Mouse (Mus musculus): ENCODE measurements around the gene Nox3. TPM values are rescaled to one million over a fixed set of nuclear protein-coding genes. Genes with fewer than 3 reads are reported as not detected.

The Nox3 gene
- not detected in 2 replicates for total RNA-seq (2014; rRNA removed)
- not detected in 2 replicates for polyA plus RNA-seq (2015; fragmentation: Nextera tagmentation; extraction: Ambion mirVana)

- no peak for ATAC-seq
- DNase-seq (ENCODE audit: low spot score) = no peak
- no peak within 1 kb of the TSS for H3K4me2 ChIP-seq (ENCODE audit: low read depth, low read length)
- WGBS = 89% methylated on average over 9 of the region's 9 CpGs
- no peaks in the 10 kb centered on the region for H3K9me3 ChIP-seq (ENCODE audit: low read length)
- H3K4me1 ChIP-seq (ENCODE audit: insufficient read depth, low read length) = no peaks in the 10 kb centered on the region
- H3K27me3 ChIP-seq (ENCODE audit: insufficient read depth, low read length) = no peaks in the 10 kb centered on the region
- no peak within 1 kb of the TSS for H3K4me3 ChIP-seq (ENCODE audit: low read length)
- no peaks in the 10 kb centered on the region for H3K36me3 ChIP-seq (ENCODE audit: insufficient read depth, low read length)
- no peak within 1 kb of the TSS for H3K9ac ChIP-seq (replicated peaks; ENCODE audit: low read length)
- TF ChIP-seq CTCF (IDR thresholded peaks at IDR 0.05; ENCODE audit: low read depth) = no peak
- H3K27ac ChIP-seq = no peak within 1 kb of the TSS
Measured at GRCm38 (mm10) chr17:3696161-3696560, at the start of gene Nox3. Gene Nox3 (minus strand): TSS chr17:3696261.

GRCm38 (mm10) chr17:3744402-3744801, 48.3 kb upstream of the Nox3 start:
- no peaks in the 10 kb centered on the region for H3K4me1 ChIP-seq (ENCODE audit: insufficient read depth, low read length)
- no peak overlapping the region for H3K9ac ChIP-seq (replicated peaks; ENCODE audit: low read length)
- H3K36me3 ChIP-seq (ENCODE audit: insufficient read depth, low read length) = no peaks in the 10 kb centered on the region
- no peaks in the 10 kb centered on the region for H3K9me3 ChIP-seq (ENCODE audit: low read length)
- H3K27me3 ChIP-seq (ENCODE audit: insufficient read depth, low read length) = no peaks in the 10 kb centered on the region
- no peak for ATAC-seq
- H3K27ac ChIP-seq = no peak overlapping the region
- no peak for DNase-seq (ENCODE audit: low spot score)
- WGBS = 87% methylated on average over 2 of the region's 2 CpGs
- no peak overlapping the region for H3K4me2 ChIP-seq (ENCODE audit: low read depth, low read length)
- no peak for TF ChIP-seq CTCF (IDR thresholded peaks at IDR 0.05; ENCODE audit: low read depth)
- H3K4me3 ChIP-seq (ENCODE audit: low read length) = no peak overlapping the region

- WGBS = 66% methylated on average over 2 of the region's 2 CpGs
- no peak for TF ChIP-seq CTCF (IDR thresholded peaks at IDR 0.05; ENCODE audit: low read depth)
- Histone ChIP-seq H3K4me1 (ENCODE audit: insufficient read depth, low read length) (no peaks in the 10 kb centered on the region), H3K9me3 (ENCODE audit: low read length) (no peaks in the 10 kb centered on the region), H3K27ac (no peak overlapping the region), H3K9ac (replicated peaks; ENCODE audit: low read length) (no peak overlapping the region), H3K4me3 (ENCODE audit: low read length) (no peak overlapping the region), H3K27me3 (ENCODE audit: insufficient read depth, low read length) (no peaks in the 10 kb centered on the region), H3K4me2 (ENCODE audit: low read depth, low read length) (no peak overlapping the region), H3K36me3 (ENCODE audit: insufficient read depth, low read length) (no peaks in the 10 kb centered on the region)
- ATAC-seq (no peak), DNase-seq (ENCODE audit: low spot score) (no peak)
Measured at GRCm38 (mm10) chr17:3736936-3737335, 40.9 kb upstream of the Nox3 start.

- Histone ChIP-seq H3K36me3 (ENCODE audit: insufficient read depth, low read length) (no peaks in the 10 kb centered on the region), H3K9me3 (ENCODE audit: low read length) (no peaks in the 10 kb centered on the region), H3K4me2 (ENCODE audit: low read depth, low read length) (no peak overlapping the region), H3K27ac (no peak overlapping the region), H3K4me3 (ENCODE audit: low read length) (no peak overlapping the region), H3K9ac (replicated peaks; ENCODE audit: low read length) (no peak overlapping the region), H3K4me1 (ENCODE audit: insufficient read depth, low read length) (no peaks in the 10 kb centered on the region), H3K27me3 (ENCODE audit: insufficient read depth, low read length) (no peaks in the 10 kb centered on the region)
- TF ChIP-seq CTCF (IDR thresholded peaks at IDR 0.05; ENCODE audit: low read depth) = no peak
- DNase-seq (ENCODE audit: low spot score) = no peak
- ATAC-seq = no peak
Measured at GRCm38 (mm10) chr17:3734286-3734685, 38.2 kb upstream of the Nox3 start.

- H3K27ac ChIP-seq = no peak overlapping the region
- no peaks in the 10 kb centered on the region for H3K27me3 ChIP-seq (ENCODE audit: insufficient read depth, low read length)
- ATAC-seq (no peak), DNase-seq (ENCODE audit: low spot score) (no peak)
- 100% methylated on average over 1 of the region's 1 CpGs for WGBS
- H3K9me3 ChIP-seq (ENCODE audit: low read length) = no peaks in the 10 kb centered on the region
- no peak for TF ChIP-seq CTCF (IDR thresholded peaks at IDR 0.05; ENCODE audit: low read depth)
- H3K9ac ChIP-seq (replicated peaks; ENCODE audit: low read length) = no peak overlapping the region
- no peaks in the 10 kb centered on the region for H3K36me3 ChIP-seq (ENCODE audit: insufficient read depth, low read length)
- H3K4me3 ChIP-seq (ENCODE audit: low read length) = no peak overlapping the region
- H3K4me2 ChIP-seq (ENCODE audit: low read depth, low read length) = no peak overlapping the region
- no peaks in the 10 kb centered on the region for H3K4me1 ChIP-seq (ENCODE audit: insufficient read depth, low read length)
Measured at GRCm38 (mm10) chr17:3705350-3705930, 9.4 kb upstream of the Nox3 start.

GRCm38 (mm10) chr17:3702320-3702719, 6.3 kb upstream of the Nox3 start:
- Histone ChIP-seq H3K27ac (no peak overlapping the region), H3K9me3 (ENCODE audit: low read length) (no peaks in the 10 kb centered on the region), H3K4me1 (ENCODE audit: insufficient read depth, low read length) (no peaks in the 10 kb centered on the region), H3K27me3 (ENCODE audit: insufficient read depth, low read length) (no peaks in the 10 kb centered on the region), H3K36me3 (ENCODE audit: insufficient read depth, low read length) (no peaks in the 10 kb centered on the region), H3K9ac (replicated peaks; ENCODE audit: low read length) (no peak overlapping the region), H3K4me3 (ENCODE audit: low read length) (no peak overlapping the region), H3K4me2 (ENCODE audit: low read depth, low read length) (no peak overlapping the region)
- no peak for TF ChIP-seq CTCF (IDR thresholded peaks at IDR 0.05; ENCODE audit: low read depth)
- DNase-seq (ENCODE audit: low spot score) = no peak
- WGBS = 40% methylated on average over 3 of the region's 3 CpGs
- ATAC-seq = no peak

GRCm38 (mm10) chr17:3692817-3693216, 3.2 kb downstream of the Nox3 start:
- TF ChIP-seq CTCF (IDR thresholded peaks at IDR 0.05; ENCODE audit: low read depth) = no peak
- WGBS = 43% methylated on average over 8 of the region's 8 CpGs
- H3K4me1 ChIP-seq (ENCODE audit: insufficient read depth, low read length) = no peaks in the 10 kb centered on the region
- no peaks in the 10 kb centered on the region for H3K27me3 ChIP-seq (ENCODE audit: insufficient read depth, low read length)
- H3K27ac ChIP-seq = no peak overlapping the region
- H3K9ac ChIP-seq (replicated peaks; ENCODE audit: low read length) = no peak overlapping the region
- H3K4me2 ChIP-seq (ENCODE audit: low read depth, low read length) = no peak overlapping the region
- no peaks in the 10 kb centered on the region for H3K9me3 ChIP-seq (ENCODE audit: low read length)
- ATAC-seq (no peak), DNase-seq (ENCODE audit: low spot score) (no peak)
- H3K4me3 ChIP-seq (ENCODE audit: low read length) = no peak overlapping the region
- no peaks in the 10 kb centered on the region for H3K36me3 ChIP-seq (ENCODE audit: insufficient read depth, low read length)
